Mouse (Mus musculus): ENCODE measurements around the gene Msto1.
"Not testable (repeated sequence)": the region's sequence is repeated elsewhere in the genome, so short reads cannot be mapped to it uniquely, and the experiment has no call there.

The Msto1 gene

DNA sequence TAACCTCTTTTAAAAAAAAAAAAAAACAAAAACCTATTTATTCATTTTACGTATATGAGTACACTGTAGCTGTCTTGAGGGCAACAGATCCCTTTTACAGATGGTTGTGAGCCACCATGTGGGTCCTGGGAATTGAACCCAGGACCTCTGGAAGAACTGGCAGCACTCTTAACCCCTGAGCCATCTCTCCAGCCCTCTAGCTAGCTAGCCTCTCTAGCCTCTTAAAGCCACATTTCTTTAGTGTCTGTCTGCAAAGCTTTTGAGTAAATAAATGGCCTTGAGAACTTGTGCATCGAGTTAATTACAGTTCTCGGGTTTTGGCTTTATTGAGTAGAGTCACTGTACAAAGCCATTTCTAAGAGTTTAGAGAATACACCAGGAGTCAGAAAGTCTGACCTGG, 9.0 kb downstream of the Msto1 start:
- DNase-seq (ENCODE audit: low read depth), result no peak

DNA sequence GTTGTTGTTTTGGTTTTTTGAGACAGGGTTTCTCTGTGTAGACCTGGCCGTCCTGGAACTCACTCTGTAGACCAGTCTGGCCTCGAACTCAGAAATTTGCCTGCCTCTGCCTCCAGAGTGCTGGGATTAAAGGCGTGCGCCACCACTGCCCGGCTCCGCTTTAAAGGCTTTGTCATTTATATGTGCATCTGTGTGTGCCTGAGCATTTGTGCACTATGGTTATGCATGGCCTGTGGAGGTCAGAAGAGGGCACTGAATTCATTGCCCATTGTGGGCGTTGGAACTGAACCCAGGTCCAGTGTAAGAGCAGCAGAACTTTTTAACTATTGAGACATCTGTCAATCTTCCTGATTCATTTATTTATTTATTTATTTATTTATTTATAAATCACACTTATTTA, 20.8 kb downstream of the Msto1 start:
- DNase-seq (ENCODE audit: low read depth), result not testable (repeated sequence)

DNA sequence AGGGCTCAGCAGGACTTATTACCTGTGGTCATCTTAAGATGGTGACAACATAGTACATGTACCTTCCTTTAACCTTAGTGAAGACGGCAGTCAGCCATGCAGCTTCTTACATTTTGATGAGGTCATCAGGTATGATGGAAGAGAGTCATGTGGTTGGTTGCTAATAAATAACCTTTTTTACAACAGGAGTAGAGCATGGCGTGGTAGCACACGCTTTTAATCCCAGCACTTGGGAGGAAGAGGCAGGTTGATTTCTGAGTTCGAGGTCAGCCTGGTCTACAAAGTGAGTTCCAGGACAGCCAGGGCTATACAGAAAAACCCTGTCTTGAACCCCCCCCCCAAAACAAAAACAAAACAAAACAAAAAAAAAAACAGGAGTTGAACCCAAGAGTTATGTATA, 31.3 kb downstream of the Msto1 start:
- not testable (repeated sequence) for DNase-seq (ENCODE audit: low read depth)

DNA sequence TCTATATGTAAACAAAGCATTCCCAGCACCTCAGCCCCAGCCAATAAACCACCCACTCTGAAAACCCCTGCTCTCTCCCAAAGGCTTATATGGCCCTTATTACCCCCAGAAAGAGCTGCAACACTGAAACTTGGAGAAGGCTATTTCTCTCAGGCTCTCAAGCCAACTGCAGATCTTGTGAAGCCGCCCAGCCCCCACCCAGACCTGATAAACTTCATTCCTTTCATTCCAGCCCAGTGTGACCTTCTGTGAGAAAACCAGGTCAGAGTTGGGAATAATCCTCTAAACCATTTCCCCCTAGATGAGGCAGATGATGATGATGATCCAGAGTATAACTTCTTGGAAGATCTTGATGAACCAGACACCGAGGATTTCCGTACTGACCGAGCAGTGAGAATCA, 45.4 kb downstream of the Msto1 start:
- DNase-seq (ENCODE audit: low read depth), result not testable (repeated sequence)

DNA sequence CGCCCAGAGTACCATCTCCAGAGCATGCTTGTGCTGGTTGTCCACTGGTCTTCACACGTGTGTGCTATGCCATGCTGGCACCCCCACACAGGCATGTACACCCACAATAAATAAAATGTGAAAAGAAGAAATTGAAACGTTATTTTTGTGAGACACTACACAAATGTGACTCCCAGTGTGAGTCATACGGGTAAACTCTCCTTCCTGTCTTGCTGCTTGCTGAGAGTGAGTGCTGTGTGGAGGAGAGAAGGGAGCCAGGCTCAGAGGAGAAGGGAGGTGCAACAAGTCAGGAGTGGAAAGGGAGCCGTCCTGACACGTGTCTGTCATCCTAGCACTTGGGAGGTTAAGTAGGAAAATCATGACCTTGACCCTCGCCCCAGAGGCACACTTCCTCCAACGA, 46.6 kb downstream of the Msto1 start:
- DNase-seq (ENCODE audit: low read depth), result not testable (repeated sequence)

DNA sequence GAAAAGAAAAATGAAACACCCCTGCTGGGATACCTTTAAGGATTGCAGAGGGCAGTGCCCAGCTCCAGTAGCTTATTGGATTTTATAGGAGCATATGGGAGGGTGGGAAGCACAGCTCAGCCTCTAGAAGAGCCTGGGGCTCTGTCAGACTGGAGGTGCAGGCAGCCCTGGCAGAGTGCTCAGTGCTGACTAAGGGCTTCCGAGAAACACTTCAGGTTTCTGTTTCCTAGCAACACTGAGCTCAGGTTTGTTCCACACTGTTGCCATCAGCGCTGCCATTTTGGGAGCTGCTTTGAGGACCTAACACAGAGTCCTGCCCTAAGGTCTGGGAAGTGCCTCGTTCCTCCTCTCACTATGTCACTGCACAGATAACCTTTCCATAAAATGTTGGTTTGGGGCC, 47.1 kb downstream of the Msto1 start:
- not testable (repeated sequence) for DNase-seq (ENCODE audit: low read depth)

DNA sequence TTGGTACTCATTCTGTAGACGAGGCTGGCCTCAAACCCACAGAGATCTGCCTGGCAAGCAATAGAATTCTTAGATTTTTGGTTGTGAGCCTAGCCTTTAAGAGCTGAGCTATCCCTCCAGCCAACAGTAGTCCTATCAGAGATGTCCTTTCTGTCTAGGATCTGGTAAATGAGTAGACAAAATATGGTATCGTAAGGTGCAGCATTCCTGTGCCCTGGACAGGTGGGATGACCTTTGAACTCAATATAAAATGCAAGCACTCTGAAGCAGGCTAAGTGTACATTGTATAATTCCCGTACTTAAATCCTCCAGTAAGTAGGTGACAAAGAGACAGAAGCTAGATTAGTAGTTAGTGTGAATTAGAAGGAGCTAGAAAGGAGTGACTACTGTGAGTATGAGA, 51.7 kb downstream of the Msto1 start:
- no peak for DNase-seq (ENCODE audit: low read depth)

DNA sequence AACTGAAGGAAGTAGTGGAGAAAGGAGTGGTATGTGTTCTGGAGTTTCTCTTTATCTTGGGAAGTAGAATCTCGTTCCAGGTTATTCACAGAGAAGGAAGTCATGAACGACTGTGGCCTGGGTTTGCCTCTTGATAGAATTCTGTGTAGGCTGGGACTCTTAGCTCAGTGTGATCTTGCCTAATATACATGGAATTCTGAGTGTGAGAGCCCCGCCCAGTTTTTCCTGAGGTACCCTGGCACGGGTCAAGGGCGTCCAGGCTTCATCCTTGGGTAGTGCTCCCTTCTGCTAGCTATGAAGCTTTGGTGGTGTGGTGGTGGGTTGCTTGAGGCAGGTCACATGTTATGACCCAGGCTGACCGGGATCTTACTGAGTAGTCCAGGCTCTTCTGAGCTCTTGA, 58.0 kb downstream of the Msto1 start:
- DNase-seq (ENCODE audit: low read depth), result no peak
